Mouse (Mus musculus) stomach, postnatal 0 days (tissue): ENCODE results near the gene Col4a3.

Source experiments
- CTCF ChIP-seq: IDR thresholded peaks from 2 replicates; pipeline ENCODE4 v1.5.1; 2016; ENCODE audit warnings: antibody characterized with exemption, low read depth, mild to moderate bottlenecking, moderate library complexity
- EP300 ChIP-seq: optimal IDR thresholded peaks from 2 replicates; pipeline ENCODE3; 2016; ENCODE audit warnings: antibody characterized with exemption

DNA sequence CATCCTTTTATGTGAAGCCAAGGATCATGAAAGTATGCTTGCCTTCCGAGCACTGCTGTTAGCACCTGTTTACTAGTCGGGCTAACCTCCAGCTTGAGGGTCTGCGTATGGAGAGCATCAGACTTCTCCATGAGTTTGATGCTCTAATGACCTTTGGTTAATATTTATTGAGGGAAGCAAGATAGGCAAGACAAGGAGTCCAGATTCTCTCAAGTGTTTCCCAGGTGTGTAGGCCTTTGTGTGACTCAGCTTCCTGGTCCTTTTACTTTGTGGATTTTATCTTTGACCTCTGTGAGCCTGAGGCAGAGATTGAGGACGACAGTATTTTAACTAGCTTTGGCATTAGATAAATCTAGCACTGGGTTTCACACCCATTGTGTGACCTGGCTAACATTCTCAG is 179.9 kb downstream of the Col4a3 start:
- TF ChIP-seq CTCF (no peak), EP300 (no peak)
